Mouse (Mus musculus): ENCODE data around the gene Syn3.
A peak's percentile ranks its signal among the peaks of the same experiment; 100 is the strongest.
"Not testable (repeated sequence)": the region's sequence is repeated elsewhere in the genome, so short reads cannot be mapped to it uniquely, and the experiment has no call there.

Gene Syn3

DNA sequence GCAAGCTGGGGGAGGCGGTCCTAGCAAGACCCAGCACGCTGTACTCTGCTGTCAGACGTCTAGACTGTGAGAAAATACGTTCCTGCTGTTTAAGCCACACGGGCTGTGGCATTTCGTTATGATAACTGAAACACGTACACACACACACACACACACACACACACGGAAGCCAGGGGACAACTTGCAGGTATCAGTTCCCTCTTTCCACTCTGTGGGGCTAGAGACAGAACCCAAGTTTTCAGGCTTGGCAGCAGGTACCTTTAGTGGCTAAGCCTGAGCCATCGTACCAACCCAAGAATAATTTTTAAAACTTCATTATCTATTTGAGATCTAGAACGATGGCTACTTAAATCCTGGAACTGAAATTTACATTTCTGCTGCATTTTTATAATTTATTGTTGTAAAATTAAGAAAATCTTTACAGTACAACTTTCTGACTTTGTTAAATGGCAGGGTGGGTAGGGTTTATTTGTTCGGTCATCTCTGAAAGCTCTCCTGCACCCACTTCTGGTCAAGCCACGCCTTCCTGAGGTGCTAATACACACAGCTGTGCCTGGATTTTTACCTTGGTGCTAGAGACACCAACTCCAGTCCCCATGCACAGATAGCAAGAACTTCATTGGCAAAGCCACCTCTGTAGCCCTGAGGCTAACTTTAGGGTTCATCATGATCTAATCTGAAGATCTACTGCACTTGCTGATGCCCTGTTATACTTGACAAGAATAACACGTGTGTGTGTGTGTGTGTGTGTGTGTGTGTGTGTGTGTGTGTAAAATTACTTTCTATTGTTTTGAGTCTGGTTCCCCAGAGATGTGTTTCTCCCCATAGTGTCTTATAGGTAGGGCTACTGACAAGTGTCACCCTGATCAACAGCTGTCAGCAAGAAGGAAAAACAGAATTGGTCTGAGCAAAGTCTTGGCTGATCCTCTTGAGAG, 29.8 kb downstream of the Syn3 start:
- DNase-seq (ENCODE audit: low read depth, low spot score) = no peak

DNA sequence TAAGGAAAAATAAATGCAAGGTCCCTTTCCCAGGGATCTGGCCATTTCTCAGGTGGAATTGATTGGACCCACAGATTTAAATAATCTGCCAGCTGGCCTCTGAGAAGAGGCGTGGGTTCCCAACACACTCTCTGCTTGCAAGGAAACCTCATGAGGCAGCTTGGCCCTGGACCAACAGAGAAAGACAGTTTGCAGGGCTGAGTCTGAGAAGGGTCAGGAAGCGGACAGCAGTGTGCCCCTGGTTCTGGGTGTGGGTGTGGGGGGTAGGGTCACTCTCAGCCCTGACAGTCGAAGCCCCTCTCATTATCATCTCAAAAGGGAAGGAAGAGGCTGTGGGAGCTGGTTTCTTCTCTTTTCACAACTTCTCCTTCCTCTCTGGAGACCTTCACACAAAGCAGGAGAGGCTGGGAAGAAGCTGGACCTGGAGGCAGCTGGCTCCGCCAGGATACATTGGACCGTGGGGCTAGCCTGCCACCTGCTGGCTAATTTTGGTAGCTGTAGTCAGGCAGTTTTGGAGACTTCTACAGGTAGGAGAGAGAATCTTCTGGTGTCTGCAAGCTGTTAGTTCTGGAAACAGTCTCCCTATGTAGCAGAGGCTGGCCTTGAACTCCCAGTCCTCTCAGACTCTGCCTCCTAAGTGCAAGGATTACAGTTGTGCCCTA, 35.0 kb downstream of the Syn3 start:
- DNase-seq (ENCODE audit: low read depth, low spot score) = peak; percentile 37

DNA sequence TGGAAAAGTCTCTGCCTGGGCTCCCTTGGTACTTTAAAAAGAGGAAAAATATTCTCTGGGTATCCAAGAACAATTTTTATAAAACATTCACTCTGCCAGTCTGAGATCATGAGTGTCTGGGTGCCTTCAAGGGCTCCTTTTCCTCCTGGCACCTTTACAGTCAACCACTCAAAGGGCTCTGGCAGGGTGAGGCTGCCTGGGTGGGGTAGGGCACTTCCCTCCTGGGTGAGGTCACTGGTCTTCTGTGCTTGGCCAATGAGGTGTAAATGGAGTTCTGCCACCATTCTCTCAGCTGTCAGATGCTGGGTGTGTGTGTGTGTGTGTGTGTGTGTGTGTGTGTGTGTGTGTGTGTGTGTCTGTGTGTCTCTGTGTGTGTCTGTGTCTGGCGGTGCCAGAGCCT, 39.1 kb downstream of the Syn3 start:
- no peak for DNase-seq (ENCODE audit: low read depth, low spot score)

DNA sequence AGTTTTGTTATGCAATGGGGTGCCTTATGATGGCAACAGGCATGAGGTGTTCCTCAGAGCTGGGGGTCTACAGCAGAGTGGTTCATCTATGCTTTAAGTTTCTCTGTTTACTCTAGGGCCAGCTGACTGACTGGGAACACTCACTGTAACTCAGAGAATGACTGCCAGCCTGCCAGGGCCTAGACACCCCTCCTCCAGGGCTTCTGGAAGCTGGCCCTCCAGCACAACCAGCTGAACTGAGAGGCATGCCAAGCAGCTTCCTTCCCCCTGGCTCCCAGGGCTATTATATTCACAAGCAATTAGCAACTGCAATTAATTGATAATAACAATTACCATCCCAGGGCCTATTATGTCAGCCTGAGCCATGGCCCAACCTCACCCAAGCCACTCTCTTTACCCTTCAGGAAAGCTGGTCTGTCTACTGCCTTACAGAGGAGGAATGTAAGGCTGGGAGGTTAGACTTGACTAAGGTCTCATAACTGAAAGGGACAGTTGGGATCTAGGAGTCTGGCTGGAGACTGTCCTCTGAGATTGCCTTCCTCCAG, 41.0 kb downstream of the Syn3 start:
- no peak for DNase-seq (ENCODE audit: low read depth, low spot score)

DNA sequence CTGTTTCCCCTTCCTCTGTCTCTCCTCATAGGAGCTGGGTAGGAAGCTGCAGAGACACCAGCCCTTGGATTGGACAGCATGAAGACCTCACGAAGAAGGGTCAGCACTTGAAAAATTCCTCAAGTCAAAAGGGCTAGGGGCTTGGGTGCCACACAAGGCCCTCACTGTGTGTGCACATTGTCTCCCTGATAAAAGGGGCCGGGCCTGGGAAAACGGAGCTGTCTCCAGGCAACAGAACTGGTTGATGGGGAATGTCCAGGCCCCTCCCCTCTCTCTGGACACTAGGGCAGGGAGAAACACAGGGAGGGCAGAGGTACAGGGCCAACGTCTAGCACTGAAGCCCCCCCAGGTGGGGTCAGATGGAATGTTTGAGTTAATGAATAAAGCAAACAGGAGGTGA, 41.5 kb downstream of the Syn3 start:
- no peak for DNase-seq (ENCODE audit: low read depth, low spot score)

DNA sequence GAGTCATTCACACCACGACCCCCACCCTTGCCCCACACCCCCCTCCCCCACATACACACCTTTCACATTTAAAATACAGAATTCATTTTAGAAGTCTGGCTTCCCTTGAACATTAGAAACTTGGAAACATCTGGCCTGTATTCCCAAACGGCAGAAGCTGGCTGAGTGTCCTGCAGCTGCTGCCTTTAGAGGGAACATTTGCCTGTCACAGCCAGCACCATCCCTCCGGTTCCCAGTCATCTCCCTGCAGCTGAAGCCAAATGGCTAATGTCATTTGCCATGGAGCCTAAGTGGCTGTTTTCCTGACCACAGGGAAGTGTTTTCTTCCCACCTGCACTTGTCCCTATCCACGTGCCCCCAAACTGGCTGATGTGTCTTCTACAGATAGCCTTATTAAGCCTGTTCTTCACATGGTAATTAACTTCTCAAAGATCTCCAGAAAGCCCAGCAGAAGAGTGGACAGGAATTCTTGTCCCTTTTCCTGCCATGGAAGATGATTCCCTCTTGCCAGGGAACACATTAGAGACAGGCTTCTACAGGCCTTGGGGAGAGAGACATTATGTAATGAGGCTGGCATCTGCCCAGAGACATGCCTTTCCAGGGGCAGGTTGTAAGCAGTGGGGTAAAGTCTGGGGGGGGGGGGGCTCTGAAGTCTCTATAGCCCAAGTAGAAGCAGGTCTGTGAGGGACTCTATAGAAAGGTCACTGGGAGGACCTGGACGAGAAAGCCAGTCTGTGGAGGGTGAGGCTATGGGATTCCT, 43.2 kb downstream of the Syn3 start:
- no peak for DNase-seq (ENCODE audit: low read depth, low spot score)

DNA sequence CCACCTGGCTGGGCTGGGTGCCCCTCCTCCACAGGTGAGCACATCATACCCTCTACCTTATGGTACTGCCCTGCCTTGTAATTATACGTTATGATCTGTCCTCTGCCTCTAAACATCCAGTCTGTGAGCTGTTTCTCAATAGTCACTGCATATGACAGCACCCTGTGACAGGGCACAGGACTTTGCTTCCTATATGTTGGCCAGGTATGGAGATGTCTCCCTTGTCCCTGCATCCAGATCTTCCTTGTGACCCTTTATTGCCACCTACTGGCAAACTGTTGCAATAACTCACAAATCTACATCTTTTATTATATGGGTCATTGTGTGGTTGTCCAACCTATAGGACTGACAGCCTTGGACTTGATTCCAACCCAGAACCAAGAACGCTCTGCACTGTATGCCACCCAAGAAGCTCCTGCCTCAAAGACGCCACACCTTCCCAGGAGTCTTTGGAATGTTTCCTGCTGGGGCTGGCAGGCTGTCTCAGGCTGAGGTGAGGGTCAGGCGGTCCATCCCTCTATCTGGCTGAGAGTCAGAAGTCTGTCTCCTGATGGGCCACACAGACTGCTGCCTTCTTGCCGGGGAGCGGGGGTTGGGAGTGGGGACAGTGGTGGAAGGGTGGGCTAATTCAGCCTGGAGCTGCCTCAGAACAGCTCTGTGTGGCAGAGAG, 46.2 kb downstream of the Syn3 start:
- DNase-seq (ENCODE audit: low read depth, low spot score) = peak; percentile 32

DNA sequence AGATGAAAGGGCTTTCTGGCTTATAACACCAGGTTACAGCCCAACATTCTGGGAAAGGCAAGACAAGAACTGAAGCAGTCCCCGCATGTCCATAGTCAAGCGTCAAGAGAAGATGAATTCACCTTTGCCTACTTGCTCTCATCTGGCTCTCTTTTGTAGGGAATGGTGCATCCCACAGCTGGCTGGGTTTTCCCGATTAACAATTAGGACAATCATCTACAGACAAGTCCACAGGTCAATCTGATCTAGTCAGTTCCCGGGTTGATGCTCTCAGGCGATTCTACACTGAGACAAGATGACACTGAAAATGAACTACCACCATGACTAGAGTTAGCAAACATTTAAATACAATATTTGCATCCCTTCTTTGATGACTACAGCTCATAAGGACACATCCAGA, 47.4 kb downstream of the Syn3 start:
- DNase-seq (ENCODE audit: low read depth, low spot score) = no peak

DNA sequence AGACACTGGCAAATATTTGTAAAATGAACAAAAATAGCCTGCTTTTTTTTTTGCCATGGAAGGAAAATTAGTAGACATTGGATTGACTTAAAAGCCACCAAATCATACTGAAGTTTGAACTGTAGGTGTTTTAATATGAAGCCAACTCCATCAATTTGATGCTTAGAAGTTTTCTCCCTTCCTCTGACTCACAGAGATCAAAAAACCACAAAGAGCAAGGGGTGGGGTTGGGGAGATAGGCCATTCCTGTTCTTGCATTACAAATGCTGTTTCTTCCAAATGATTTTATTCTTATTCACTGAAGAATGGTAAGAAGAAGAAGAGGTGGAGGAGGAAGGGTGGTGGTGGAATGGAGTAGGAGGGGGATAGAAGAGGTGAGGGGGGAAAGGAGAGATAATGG, 52.0 kb downstream of the Syn3 start:
- DNase-seq (ENCODE audit: low read depth, low spot score) = no peak

DNA sequence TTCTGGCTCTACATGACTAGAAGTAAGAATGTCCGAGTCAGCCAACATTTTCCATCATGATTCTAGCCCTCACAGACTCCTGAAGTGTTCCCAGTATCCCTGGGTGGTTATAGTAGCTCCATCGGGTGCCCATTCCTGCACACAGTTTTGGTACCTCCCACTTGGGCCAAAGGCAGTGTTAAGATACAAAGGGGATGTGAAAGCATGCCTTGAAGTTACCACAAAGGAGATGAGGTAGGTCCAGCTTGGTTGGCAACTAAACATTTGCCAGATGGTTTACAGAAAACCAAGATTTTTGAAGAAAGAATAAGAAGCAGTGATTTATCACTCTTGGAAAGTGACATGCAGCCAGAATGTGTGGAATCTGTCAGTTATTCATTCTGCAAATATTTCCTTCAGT, 53.5 kb downstream of the Syn3 start:
- no peak for DNase-seq (ENCODE audit: low read depth, low spot score)

DNA sequence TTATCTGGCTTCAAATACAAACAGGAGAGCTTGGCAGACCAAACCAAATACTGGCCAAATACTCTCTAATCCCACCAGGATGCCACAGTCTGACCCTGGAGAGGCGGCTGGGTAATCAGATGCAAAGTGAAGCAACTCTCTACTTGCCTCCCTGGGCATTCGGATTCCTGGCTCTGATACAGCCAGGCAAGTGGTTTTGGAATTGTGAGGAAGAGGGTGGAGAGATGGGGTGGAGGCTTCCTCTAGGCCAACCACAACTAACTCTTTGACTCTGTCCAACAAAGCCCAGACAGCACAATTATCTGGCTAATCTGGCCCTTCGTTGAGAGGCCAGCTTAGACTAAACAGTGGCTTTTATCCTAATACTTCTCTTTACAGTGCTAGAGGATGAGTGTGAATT, 54.0 kb downstream of the Syn3 start:
- no peak for DNase-seq (ENCODE audit: low read depth, low spot score)

DNA sequence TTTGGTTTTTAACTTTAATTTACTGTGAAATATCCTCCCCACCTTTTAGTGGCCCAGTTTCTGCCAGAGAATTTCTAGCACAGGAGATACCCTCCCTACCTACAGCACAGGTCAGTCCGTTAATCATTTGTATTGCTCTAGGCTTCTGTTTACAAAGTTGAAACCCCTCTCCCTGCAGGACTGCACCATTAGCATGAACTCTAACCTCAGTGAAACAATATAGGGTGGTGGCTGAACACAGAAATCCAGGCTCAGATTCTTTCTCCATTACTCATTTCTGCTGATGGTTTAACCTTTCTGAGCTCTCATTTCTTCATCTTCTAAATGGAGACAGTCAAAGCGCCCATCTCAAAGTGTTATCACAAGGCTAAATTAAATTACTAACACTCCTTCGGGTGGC, 56.9 kb downstream of the Syn3 start:
- DNase-seq (ENCODE audit: low read depth, low spot score) = no peak

DNA sequence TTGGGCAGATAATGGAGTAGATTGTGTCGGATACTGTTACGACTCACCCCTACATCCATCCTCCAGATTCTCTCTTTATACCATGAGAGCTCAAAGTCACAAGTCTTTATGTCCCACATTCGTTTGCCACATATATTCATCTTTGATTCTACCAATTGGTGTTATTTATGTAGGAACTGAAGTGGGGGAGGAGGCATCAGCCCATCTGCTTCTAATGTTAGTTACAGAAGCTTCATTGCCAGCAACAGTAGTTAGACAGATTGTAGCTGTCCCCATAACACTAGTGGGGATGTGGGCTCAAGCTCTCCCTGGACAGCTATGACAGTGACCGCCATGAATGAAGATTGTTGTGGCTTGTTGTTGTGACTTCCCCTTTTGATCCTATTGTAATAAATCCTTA, 59.1 kb downstream of the Syn3 start:
- DNase-seq (ENCODE audit: low read depth, low spot score) = no peak

DNA sequence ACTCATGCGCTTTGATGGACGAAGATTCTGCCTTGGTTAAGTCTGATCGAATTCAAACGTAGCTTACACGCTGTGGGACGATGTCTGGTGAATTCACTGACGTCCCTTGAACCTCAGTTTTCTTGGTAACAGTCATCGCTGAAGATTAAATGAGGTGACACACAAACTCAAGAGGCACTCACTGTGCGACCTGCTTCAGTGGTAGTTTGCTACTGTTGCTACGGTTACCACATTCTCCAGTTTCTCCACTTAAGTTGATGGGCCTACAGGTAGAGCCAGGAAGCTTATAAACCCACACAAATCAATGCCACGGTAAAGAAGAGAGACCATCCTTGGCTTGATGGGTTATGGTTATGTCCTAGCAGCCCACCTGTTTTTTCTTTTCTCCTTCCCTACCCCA, 61.4 kb downstream of the Syn3 start:
- no peak for DNase-seq (ENCODE audit: low read depth, low spot score)

DNA sequence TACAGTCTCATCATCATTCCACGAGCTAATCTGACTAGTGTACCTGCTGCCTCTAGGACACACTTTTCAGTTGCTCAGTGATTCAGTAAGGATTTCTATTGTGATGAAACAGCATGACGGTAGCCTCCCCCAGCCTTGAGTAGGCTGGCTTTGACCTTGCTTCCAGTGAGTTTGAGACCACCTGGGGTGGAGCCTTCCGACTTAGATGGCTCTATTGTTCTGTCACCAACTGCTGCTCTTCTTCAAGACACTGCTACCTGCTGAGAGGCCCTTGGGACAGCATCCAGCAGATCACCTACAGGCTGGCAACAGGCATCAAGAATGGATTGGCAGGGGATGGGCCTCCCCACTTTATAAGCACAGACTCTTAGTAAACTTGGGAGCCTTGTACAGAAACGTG, 63.7 kb downstream of the Syn3 start:
- DNase-seq (ENCODE audit: low read depth, low spot score) = not testable (repeated sequence)

DNA sequence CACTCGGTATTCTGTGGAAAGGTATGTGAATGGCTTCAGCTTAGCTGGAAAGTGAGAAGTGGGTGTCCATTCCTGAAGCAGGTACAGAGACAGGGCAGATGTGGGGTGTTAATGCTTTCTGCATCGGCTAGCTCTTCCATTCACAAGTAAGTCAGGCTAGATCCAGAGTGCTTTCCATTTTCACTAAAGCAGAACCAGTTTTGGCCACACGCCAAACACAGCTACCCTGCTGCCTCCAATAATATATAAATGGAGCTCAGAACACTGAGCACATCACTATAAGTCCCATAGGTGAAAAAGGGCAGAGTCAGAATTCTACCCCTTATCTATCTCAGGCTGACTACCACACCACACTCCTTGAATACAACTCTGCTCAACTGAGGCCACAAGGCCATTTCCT, 69.0 kb downstream of the Syn3 start:
- no peak for DNase-seq (ENCODE audit: low read depth, low spot score)

DNA sequence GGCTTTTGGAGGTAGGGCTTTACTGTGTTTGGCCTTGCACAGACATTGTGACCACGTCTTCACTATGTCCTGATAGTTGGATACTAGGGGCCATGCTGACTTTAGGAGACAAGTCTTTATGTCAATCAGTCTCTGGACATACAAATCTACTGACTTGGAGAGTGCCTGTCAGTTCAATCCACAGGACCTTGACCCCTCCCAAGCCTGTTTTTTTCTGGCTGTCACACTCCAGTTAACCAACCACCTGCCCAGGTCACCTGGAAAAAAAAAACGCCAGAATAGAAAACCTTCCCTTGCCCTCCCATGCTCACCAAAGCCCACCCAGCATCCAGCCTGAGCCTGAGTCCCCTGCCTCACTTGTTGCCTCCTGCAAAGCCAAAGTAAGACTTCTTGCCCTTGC, 70.7 kb downstream of the Syn3 start:
- DNase-seq (ENCODE audit: low read depth, low spot score) = no peak

DNA sequence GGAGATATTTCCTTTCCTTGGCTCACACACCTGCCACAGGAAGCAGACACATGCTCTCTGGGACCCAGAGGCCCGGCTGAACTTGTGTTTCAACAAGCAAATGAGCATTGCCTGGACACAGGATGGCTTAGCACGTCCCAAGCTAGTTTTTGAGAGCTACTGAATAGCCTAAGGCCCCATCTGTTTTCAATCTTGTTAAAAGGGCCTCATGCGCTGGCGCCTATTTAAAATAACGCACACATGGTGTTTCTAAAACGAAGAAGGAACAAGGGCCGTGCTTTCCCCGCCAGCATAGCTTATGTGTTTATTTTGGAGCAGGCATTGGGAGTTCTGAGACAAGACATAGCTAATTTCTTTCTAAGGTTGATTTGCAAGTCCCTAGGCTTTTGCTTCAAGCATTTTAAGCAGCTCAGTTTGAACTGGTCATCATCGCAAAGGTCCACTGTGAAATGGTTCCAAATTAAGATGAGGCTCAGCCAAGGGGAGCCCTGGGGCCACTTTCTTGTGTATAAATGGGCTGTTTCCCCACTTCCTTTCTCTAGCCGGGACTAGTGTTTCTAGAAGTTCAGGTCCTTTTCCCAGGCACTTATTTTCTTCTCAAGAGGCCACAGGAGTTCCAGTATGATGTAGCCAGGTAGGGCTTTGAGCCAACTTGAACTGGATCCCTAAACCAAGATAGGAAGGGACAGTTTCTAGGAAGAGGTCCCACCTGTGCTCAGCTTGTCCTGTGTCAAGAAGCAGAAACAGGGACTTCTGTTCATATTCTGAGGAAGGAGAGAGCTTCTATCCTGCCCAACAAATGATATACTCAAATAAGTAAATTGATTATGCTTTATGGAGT, 72.8 kb downstream of the Syn3 start:
- no peak for DNase-seq (ENCODE audit: low read depth, low spot score)

DNA sequence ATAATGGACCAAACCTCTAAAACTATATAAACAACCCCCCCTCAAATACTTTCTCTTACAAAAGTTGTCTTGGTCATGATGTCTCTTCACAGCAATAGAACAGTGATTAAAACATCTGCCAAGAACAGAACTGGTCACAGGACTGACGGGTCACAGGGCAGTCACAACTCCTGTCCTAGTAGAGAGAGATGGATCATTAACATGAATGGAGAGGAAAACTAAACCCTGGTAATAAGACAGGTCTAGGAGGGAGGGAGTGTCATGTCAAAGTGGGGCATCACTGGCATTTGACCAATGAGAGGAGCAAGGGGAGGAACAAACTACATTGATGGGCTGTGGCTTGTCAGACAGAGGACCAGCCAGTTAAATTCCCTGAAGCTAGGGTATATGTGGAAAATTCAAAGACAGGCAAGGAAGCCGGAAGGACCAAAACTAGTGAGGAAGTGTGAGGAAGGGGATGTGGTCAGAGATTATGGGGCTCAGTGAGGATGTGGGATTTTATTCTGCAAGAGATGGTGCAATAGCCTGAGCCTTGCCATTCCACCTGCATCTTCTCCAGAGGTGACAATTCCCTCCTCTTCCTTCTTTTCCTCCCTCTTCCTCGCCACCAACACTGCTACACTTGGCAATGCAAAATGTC, 76.8 kb downstream of the Syn3 start:
- no peak for DNase-seq (ENCODE audit: low read depth, low spot score)

DNA sequence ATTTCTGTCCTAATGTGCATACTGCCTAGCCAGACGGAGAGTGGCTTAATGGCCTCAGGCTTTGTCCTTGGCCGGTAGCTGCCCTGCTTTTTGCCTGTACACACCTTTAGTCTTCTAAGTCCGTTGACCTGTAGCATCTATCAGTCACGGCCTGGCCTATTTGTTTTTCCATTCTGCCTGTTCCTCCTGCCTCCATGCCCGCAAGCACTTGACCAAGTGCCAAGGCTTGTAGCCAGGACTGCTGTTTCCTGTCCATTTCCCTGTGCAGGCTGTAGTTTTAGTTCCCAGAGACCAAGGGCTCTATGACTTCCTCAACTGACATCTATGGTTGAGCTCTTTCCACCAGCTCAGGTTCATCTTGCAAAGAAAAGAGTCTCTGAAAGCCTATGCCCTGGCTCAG, 79.8 kb downstream of the Syn3 start:
- no peak for DNase-seq (ENCODE audit: low read depth, low spot score)

Data from retina, adult 2 months (tissue).